Mouse (Mus musculus) heart, embryonic 12.5 days (tissue): Measurements from ENCODE around the gene Pcp4. TPM values are rescaled to one million over a fixed set of nuclear protein-coding genes. Genes with fewer than 3 reads are reported as not detected.

Experiments
- ATAC-seq: fragments of 200-750 bp; cut with Nextera tagmentation; 2 replicates; pipeline ENCODE4 v1.8.0; 2017; ENCODE audit warnings: moderate TSS enrichment, moderate library complexity; ENCODE audit not compliant: insufficient number of reproducible peaks, low FRiP score
- H3K27ac ChIP-seq: fragments of 300-500 bp; sonication (generic); 2 replicates; pipeline ENCODE4 v1.5.1; 2016; ENCODE audit warnings: mild to moderate bottlenecking, moderate library complexity; ENCODE audit not compliant: poor library complexity, severe bottlenecking
- H3K27me3 ChIP-seq: fragments of 300-500 bp; sonication (generic); replicated peaks from 2 replicates; pipeline ENCODE4 v1.6.1; 2016; ENCODE audit warnings: mild to moderate bottlenecking, moderate library complexity
- H3K36me3 ChIP-seq: fragments of 300-500 bp; sonication (generic); 2 replicates; pipeline ENCODE4 v1.6.1; 2016; ENCODE audit warnings: mild to moderate bottlenecking, moderate library complexity
- H3K4me1 ChIP-seq: fragments of 300-500 bp; sonication (generic); replicated peaks from 2 replicates; pipeline ENCODE4 v1.6.1; 2016; ENCODE audit warnings: mild to moderate bottlenecking
- H3K4me2 ChIP-seq: fragments of 300-500 bp; sonication (generic); 2 replicates; pipeline ENCODE4 v1.6.1; 2016; ENCODE audit warnings: mild to moderate bottlenecking, moderate library complexity
- H3K4me3 ChIP-seq: fragments of 300-500 bp; sonication (generic); 2 replicates; pipeline ENCODE4 v1.5.1; 2016; ENCODE audit warnings: mild to moderate bottlenecking
- H3K9ac ChIP-seq: fragments of 300-500 bp; sonication (generic); 2 replicates; pipeline ENCODE4 v1.6.1; 2016; ENCODE audit warnings: mild to moderate bottlenecking, moderate library complexity
- H3K9me3 ChIP-seq: fragments of 300-500 bp; sonication (generic); replicated peaks from 2 replicates; pipeline ENCODE4 v1.6.1; 2016; ENCODE audit warnings: mild to moderate bottlenecking, moderate library complexity
- WGBS: fragments of 180-500 bp; shearing (Covaris S2); methylation state at CpG from one replicate; pipeline ENCODE4 v1.1.7; 2016; 5-methylcytosine and 5-hydroxymethylcytosine counted together
- polyA plus RNA-seq: library from polyadenylated mRNA; unstranded; fragments of >200 nt; fragmentation: Nextera tagmentation; extraction: Ambion mirVana; gene quantifications from 2 replicates; pipeline ENCODE4 v1.2.1, GENCODE M21; 2016

Gene Pcp4
- polyA plus RNA-seq, 1 experiment from 2014 or later = 2.2 TPM

GRCm38 (mm10) chr16:96530569-96530898, 63.1 kb downstream of the Pcp4 start:
- 21% methylated on average over 3 of the region's 3 CpGs for WGBS
- peaks cover 57% of the 10 kb centered on the region for H3K4me1 ChIP-seq
- no peak overlapping the region for H3K4me3 ChIP-seq
- H3K4me2 ChIP-seq = no peak overlapping the region
- peaks cover 26% of the 10 kb centered on the region for H3K27me3 ChIP-seq
- no peak overlapping the region for H3K27ac ChIP-seq
- H3K36me3 ChIP-seq = no peaks in the 10 kb centered on the region
- no peak overlapping the region for H3K9ac ChIP-seq
- no peak for ATAC-seq
- no peaks in the 10 kb centered on the region for H3K9me3 ChIP-seq

GRCm38 (mm10) chr16:96531029-96531428, 63.6 kb downstream of the Pcp4 start:
- peaks cover 57% of the 10 kb centered on the region for H3K4me1 ChIP-seq
- peaks cover 28% of the 10 kb centered on the region for H3K27me3 ChIP-seq
- no peak overlapping the region for H3K9ac ChIP-seq
- no peaks in the 10 kb centered on the region for H3K9me3 ChIP-seq
- no peak overlapping the region for H3K27ac ChIP-seq
- no peaks in the 10 kb centered on the region for H3K36me3 ChIP-seq
- no peak for ATAC-seq
- H3K4me3 ChIP-seq = no peak overlapping the region
- no peak overlapping the region for H3K4me2 ChIP-seq
- WGBS = 67% methylated on average over 4 of the region's 4 CpGs

- peak; percentile 86 for ATAC-seq
- peak overlapping the region; percentile 55; the same call in 1 of the 2 replicates for H3K27ac ChIP-seq
- no peaks in the 10 kb centered on the region for H3K36me3 ChIP-seq
- H3K9me3 ChIP-seq = no peaks in the 10 kb centered on the region
- H3K27me3 ChIP-seq = peaks cover 37% of the 10 kb centered on the region
- WGBS = 4% methylated on average over 8 of the region's 8 CpGs
- H3K4me1 ChIP-seq = peaks cover 54% of the 10 kb centered on the region
- peak overlapping the region; percentile 50 for H3K4me2 ChIP-seq
- no peak overlapping the region for H3K4me3 ChIP-seq
- no peak overlapping the region for H3K9ac ChIP-seq
Measured at GRCm38 (mm10) chr16:96533710-96534109, 66.3 kb downstream of the Pcp4 start.

- ATAC-seq = no peak
- H3K4me3 ChIP-seq = no peak overlapping the region
- no peak overlapping the region for H3K4me2 ChIP-seq
- H3K4me1 ChIP-seq = peaks cover 43% of the 10 kb centered on the region
- WGBS = 80% methylated on average over 4 of the region's 4 CpGs
- H3K27ac ChIP-seq = no peak overlapping the region
- no peaks in the 10 kb centered on the region for H3K9me3 ChIP-seq
- H3K9ac ChIP-seq = no peak overlapping the region
- H3K36me3 ChIP-seq = no peaks in the 10 kb centered on the region
- H3K27me3 ChIP-seq = peaks cover 46% of the 10 kb centered on the region
Measured at GRCm38 (mm10) chr16:96535271-96535670, 67.9 kb downstream of the Pcp4 start.

- Histone ChIP-seq H3K4me1 (peaks cover 31% of the 10 kb centered on the region), H3K9ac (no peak overlapping the region), H3K4me3 (no peak overlapping the region), H3K9me3 (no peaks in the 10 kb centered on the region), H3K36me3 (no peaks in the 10 kb centered on the region), H3K4me2 (no peak overlapping the region), H3K27ac (no peak overlapping the region), H3K27me3 (peaks cover 43% of the 10 kb centered on the region)
- ATAC-seq = no peak
Measured at GRCm38 (mm10) chr16:96536426-96536825, 69.0 kb downstream of the Pcp4 start.

DNA sequence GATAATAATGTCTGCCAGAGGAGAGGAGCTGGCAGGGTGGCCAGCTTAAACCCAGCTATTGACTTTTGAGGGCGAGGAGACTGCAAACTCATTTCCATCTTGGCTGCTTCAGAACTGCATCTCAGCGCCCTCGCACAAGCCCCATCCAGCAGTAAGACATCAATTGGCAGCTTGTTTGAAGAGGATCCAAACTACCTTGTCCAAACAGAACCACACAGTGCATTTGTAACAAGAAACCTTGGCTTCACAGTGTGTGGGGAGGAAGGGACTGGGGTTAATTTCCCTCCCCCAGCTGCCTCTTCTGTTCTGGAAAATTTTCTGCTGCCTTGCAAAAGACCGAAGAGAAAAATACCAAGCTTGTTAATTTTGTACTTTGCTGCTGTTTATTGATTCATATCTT, 71.7 kb downstream of the Pcp4 start:
- WGBS = 71% methylated on average over 4 of the region's 4 CpGs
- H3K36me3 ChIP-seq = no peaks in the 10 kb centered on the region
- peaks cover 43% of the 10 kb centered on the region for H3K27me3 ChIP-seq
- H3K9ac ChIP-seq = no peak overlapping the region
- no peak overlapping the region for H3K4me2 ChIP-seq
- no peak overlapping the region for H3K4me3 ChIP-seq
- no peak for ATAC-seq
- H3K27ac ChIP-seq = no peak overlapping the region
- peaks cover 5% of the 10 kb centered on the region for H3K4me1 ChIP-seq
- H3K9me3 ChIP-seq = no peaks in the 10 kb centered on the region

DNA sequence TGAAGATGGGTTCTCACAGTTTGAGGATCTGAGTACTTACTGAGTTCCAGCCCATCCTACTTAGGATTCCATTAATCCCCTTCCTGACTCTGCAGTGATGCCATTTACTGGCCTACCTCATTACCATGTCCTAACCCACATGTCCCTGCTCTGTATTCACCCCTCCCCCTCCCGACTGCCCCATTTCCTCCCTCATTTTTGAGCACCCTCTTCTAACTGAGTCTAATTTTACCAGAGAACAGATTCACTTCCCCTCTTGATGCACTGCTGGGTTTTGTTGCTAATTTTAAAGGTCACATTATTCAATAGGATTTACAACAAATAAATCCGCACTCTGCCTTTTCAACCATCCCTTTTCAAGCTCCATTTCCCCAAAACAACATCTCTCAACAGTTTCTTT, 73.7 kb downstream of the Pcp4 start:
- H3K4me2 ChIP-seq = no peak overlapping the region
- WGBS = 78% methylated on average over 2 of the region's 2 CpGs
- no peak overlapping the region for H3K4me3 ChIP-seq
- H3K27ac ChIP-seq = no peak overlapping the region
- H3K27me3 ChIP-seq = peaks cover 26% of the 10 kb centered on the region
- no peaks in the 10 kb centered on the region for H3K36me3 ChIP-seq
- H3K9me3 ChIP-seq = no peaks in the 10 kb centered on the region
- no peak for ATAC-seq
- H3K4me1 ChIP-seq = no peaks in the 10 kb centered on the region
- H3K9ac ChIP-seq = no peak overlapping the region

DNA sequence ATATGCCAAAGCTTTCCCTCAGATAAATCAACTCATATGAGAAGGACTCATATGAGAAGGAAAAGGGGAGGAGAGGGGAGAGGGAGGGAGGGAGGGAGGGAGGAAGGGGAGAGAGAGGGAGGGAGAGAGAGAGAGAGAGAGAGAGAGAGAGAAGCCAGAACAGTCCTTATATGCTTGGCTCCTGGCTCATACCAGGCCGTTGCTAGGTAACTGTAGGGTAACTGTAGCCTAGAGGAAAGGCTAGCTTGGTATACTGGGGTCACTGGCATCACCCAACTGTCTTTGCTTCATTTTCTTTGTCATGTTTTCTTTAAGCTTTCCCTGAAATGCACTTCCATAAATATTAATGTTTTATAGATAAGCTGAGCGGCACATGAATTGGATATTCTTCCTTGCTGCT, 85.3 kb downstream of the Pcp4 start:
- no peak overlapping the region for H3K4me3 ChIP-seq
- H3K4me1 ChIP-seq = 0 out of 2 replicates have a peak, but pooled peaks cover 6% of the 10 kb centered on the region
- no peak overlapping the region for H3K9ac ChIP-seq
- 80% methylated on average over 2 of the region's 2 CpGs for WGBS
- no peaks in the 10 kb centered on the region for H3K9me3 ChIP-seq
- 0 out of 2 replicates have a peak, but pooled peaks cover 9% of the 10 kb centered on the region for H3K27me3 ChIP-seq
- H3K27ac ChIP-seq = no peak overlapping the region
- ATAC-seq = no peak
- H3K36me3 ChIP-seq = no peaks in the 10 kb centered on the region
- no peak overlapping the region for H3K4me2 ChIP-seq

DNA sequence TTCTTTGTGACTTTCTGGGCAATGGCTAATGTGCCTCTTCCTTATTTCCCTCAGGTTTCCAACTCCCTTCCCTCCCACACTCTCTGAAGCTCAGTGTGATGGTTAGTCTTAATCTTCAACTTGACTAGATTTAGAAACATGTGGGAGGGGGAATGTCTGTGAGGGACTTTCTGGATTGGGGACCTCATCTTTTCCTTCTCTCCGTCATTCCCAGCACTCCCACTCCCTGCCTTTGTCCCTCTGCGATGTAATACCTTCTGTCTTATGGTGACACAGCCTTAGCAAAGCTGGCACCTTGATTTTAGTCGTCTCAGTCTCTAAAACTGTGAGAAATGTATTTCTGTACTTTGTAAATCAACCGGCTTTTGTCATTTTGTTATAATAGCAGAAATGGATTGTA, 88.0 kb downstream of the Pcp4 start:
- no peak for ATAC-seq
- H3K4me3 ChIP-seq = no peak overlapping the region
- H3K9me3 ChIP-seq = no peaks in the 10 kb centered on the region
- 70% methylated on average over 4 of the region's 4 CpGs for WGBS
- 0 out of 2 replicates have a peak, but pooled peaks cover 6% of the 10 kb centered on the region for H3K4me1 ChIP-seq
- no peaks in the 10 kb centered on the region for H3K36me3 ChIP-seq
- H3K27me3 ChIP-seq = 0 out of 2 replicates have a peak, but pooled peaks cover 3% of the 10 kb centered on the region
- no peak overlapping the region for H3K4me2 ChIP-seq
- H3K27ac ChIP-seq = no peak overlapping the region
- H3K9ac ChIP-seq = no peak overlapping the region

- Histone ChIP-seq H3K9ac (no peak overlapping the region), H3K27me3 (0 out of 2 replicates have a peak, but pooled peaks cover 3% of the 10 kb centered on the region), H3K27ac (no peak overlapping the region), H3K4me1 (0 out of 2 replicates have a peak, but pooled peaks cover 6% of the 10 kb centered on the region), H3K9me3 (no peaks in the 10 kb centered on the region), H3K4me3 (no peak overlapping the region), H3K4me2 (no peak overlapping the region), H3K36me3 (no peaks in the 10 kb centered on the region)
- 53% methylated on average over 3 of the region's 3 CpGs for WGBS
- ATAC-seq = no peak
Measured at GRCm38 (mm10) chr16:96556621-96557020, 89.2 kb downstream of the Pcp4 start.

- Histone ChIP-seq H3K9me3 (no peaks in the 10 kb centered on the region), H3K27ac (no peak overlapping the region), H3K27me3 (no peaks in the 10 kb centered on the region), H3K4me2 (no peak overlapping the region), H3K36me3 (no peaks in the 10 kb centered on the region), H3K9ac (no peak overlapping the region), H3K4me3 (no peak overlapping the region), H3K4me1 (0 out of 2 replicates have a peak, but pooled peaks cover 6% of the 10 kb centered on the region)
- WGBS = 80% methylated on average over 1 of the region's 1 CpGs
- ATAC-seq = no peak
Measured at GRCm38 (mm10) chr16:96558341-96558740, 90.9 kb downstream of the Pcp4 start.

- no peaks in the 10 kb centered on the region for H3K27me3 ChIP-seq
- H3K4me1 ChIP-seq = 0 out of 2 replicates have a peak, but pooled peaks cover 6% of the 10 kb centered on the region
- ATAC-seq = no peak
- H3K27ac ChIP-seq = no peak overlapping the region
- no peak overlapping the region for H3K9ac ChIP-seq
- no peak overlapping the region for H3K4me3 ChIP-seq
- no peaks in the 10 kb centered on the region for H3K9me3 ChIP-seq
- no peaks in the 10 kb centered on the region for H3K36me3 ChIP-seq
- no peak overlapping the region for H3K4me2 ChIP-seq
Measured at GRCm38 (mm10) chr16:96559796-96560195, 92.4 kb downstream of the Pcp4 start.
